Mouse (Mus musculus): Measurements from ENCODE around the gene Gm13040.
"Not testable (repeated sequence)": the region's sequence is repeated elsewhere in the genome, so short reads cannot be mapped to it uniquely, and the experiment has no call there.

The Gm13040 gene

GRCm38 (mm10) chr4:143535654-143536053 lies at the start of gene Gm13040:
Gene Gm13040, plus strand, starts transcription at chr4:143535954.
- DNase-seq = not testable (repeated sequence)

- DNase-seq = no peak
Observed at GRCm38 (mm10) chr4:143511043-143511442, 24.7 kb upstream of the Gm13040 start, which contains the start of gene Gm13043. Gene Gm13043, plus strand, starts transcription at chr4:143511343.

GRCm38 (mm10) chr4:143551400-143551799 lies 15.6 kb downstream of the Gm13040 start, which contains the start of the genes BC080695 and Gm13057:
Gene BC080695, plus strand, starts transcription at chr4:143551700.
Gene Gm13057, plus strand, starts transcription at chr4:143551709.
- DNase-seq = not testable (repeated sequence)
